Mouse (Mus musculus) right cerebral cortex, postnatal 36 days (tissue): Measurements from ENCODE around the gene Thap11.

Source experiments
- DNase-seq, 2 experiments: peaks; one replicate each; pipeline ENCODE4 v3.0.0; 2022; ENCODE audit warnings: low spot score in 2 of 2, mixed read lengths in 1 of 2

The Thap11 gene

GRCm38 (mm10) chr8:105900941-105901616 is 46.1 kb downstream of the Thap11 start:
- DNase-seq = no peak
